Mouse (Mus musculus) E14TG2a.4 (cell line): ENCODE measurements around the gene Dna2.

Source experiments
- H3K27me3 ChIP-seq: 2 replicates; pipeline ENCODE4 v1.6.1; 2014; ENCODE audit warnings: low read length, control low read depth; ENCODE audit not compliant: insufficient read depth
- H3K36me3 ChIP-seq: 2 replicates; pipeline ENCODE4 v1.6.1; 2014; ENCODE audit warnings: low read length, control low read depth; ENCODE audit not compliant: insufficient read depth
- H3K4me1 ChIP-seq: replicated peaks from 2 replicates; pipeline ENCODE4 v1.6.1; 2014; ENCODE audit warnings: low read depth, low read length, control low read depth
- H3K4me3 ChIP-seq: replicated peaks from 2 replicates; pipeline ENCODE4 v1.5.1; 2014; ENCODE audit warnings: mild to moderate bottlenecking, low read length
- H3K9me3 ChIP-seq: 2 replicates; pipeline ENCODE4 v1.6.1; 2014; ENCODE audit warnings: low read length, control low read depth
- CTCF ChIP-seq: conservative IDR thresholded peaks from 2 replicates; pipeline ENCODE4 v1.5.1; 2014; ENCODE audit warnings: low read length
- NANOG ChIP-seq: IDR thresholded peaks from 2 replicates; pipeline ENCODE4 v1.6.1; 2014; ENCODE audit warnings: borderline replicate concordance, low read length, mixed read lengths
- POU5F1 ChIP-seq: IDR thresholded peaks from 2 replicates; pipeline ENCODE4 v1.6.1; 2014; ENCODE audit warnings: low read length, borderline replicate concordance

Gene Dna2

DNA sequence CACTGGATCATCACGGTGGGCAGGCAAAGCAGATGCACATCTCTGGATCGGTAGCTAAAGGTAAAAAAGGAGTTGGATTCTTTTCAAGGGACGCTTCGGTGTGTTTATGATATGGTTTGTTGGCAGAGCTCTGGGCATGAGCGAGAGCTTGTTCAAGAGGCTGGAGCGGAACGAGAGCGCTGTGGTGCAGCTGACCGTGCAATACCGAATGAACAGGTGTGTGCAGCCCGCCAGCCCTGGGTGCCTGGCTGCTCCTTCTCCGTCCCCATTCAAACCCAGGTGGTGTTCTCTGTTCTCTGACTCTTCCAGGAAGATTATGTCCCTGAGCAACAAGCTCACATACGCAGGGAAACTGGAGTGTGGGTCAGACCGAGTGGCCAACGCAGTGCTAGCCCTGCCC is 19.5 kb downstream of the Dna2 start:
- peaks cover 41% of the 10 kb centered on the region for H3K9me3 ChIP-seq
- no peak overlapping the region for H3K4me3 ChIP-seq
- no peaks in the 10 kb centered on the region for H3K4me1 ChIP-seq
- peaks cover 95% of the 10 kb centered on the region for H3K36me3 ChIP-seq
- TF ChIP-seq NANOG, result no peak
- TF ChIP-seq POU5F1, result no peak
- TF ChIP-seq CTCF, result no peak
- no peaks in the 10 kb centered on the region for H3K27me3 ChIP-seq

DNA sequence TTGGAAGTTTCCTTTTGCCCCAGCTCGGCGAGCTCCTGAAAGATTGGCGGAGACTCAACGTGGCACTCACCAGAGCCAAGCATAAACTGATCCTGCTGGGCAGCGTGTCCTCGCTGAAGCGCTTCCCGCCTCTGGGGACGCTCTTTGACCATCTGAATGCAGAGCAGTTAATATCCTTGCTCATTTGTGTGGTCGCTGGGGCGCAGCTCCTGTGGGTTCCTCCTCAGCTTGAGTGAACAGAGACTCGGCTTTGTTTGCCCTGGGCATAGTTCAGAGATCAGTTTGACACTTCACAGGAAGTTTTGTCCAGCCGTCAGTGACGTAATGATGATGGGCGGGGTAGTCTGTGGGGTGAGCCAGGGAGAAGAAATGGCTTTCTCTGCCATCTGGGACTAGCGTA is 25.0 kb downstream of the Dna2 start:
- Histone ChIP-seq H3K4me3 (no peak overlapping the region), H3K27me3 (no peaks in the 10 kb centered on the region), H3K4me1 (no peaks in the 10 kb centered on the region), H3K36me3 (peaks cover 82% of the 10 kb centered on the region), H3K9me3 (peaks cover 51% of the 10 kb centered on the region)
- TF ChIP-seq CTCF (no peak), NANOG (no peak), POU5F1 (no peak)

DNA sequence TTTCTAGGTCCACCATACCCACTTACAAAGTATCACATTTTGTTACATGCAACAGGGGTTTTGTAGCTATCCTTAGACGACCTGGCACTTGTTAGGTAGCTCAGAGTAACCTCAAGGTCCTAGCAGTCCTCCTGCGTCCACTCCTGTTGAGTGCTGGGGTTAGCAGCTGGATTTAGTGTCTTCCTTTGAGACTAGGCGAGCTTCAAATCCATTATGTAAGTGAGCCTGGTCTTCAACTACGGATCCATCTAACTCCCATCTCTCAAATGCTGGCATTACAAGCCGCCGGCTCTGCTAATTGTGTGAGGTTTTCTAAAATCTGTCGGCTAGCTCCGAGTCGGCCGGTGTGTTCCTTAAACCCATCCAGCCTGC is 32.8 kb downstream of the Dna2 start:
- TF ChIP-seq POU5F1, result no peak
- Histone ChIP-seq H3K27me3 (peaks cover 7% of the 10 kb centered on the region), H3K4me3 (peak overlapping the region; percentile 95), H3K9me3 (no peaks in the 10 kb centered on the region), H3K4me1 (peaks cover 38% of the 10 kb centered on the region), H3K36me3 (peaks cover 29% of the 10 kb centered on the region)

DNA sequence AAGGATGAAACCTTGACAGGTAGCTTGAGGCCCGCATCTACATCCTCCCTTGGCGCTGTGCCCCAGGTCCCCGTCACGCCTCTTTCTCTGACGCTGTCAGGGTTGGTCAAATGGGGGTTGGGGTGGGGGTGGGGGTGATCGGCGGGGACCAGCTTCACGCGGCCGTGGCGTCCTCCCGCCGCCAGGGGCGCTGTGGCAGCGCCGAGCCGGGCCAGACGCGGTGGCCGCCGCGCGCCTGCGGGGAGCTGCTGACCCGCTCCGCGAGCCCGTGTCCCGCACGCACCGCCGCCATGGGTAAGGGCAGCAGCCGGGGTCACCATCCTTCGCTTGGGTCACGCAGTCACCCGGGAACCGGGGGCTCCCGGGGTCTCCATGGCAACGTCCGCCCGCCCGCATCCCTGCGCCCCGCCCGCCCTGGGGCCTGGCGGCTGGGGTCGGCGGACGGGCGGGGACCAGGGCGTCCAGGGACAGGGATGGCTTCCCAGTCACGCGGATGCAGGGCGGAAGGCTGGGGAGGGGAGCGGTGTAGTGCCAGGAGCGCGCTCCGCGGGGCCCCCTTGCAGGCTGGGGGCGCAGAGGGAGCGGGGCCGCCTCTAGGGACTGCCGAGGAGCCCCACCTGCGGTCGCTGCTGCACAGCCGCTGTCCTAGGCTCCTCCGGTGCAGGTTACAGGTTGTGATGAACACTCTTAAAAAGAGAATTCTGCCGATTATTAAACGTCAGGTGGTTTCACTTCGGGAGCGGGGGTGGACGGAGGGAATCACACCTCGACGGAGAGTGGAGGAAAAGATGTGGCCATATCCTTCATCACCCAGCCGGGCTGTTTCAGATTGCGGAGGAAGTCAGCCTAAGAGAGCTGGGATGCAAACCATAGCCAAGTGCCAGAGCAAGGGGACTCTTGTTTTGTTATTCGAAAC is 33.5 kb downstream of the Dna2 start, which contains the start of gene Rufy2:
Gene Rufy2, plus strand, starts transcription at position 185 of the 916 bp plus-strand sequence.
- no peaks in the 10 kb centered on the region for H3K9me3 ChIP-seq
- peaks cover 7% of the 10 kb centered on the region for H3K27me3 ChIP-seq
- TF ChIP-seq NANOG (no peak), CTCF (no peak), POU5F1 (no peak)
- peak within 1 kb of the TSS; percentile 95 for H3K4me3 ChIP-seq
- peaks cover 34% of the 10 kb centered on the region for H3K36me3 ChIP-seq
- peaks cover 44% of the 10 kb centered on the region for H3K4me1 ChIP-seq

DNA sequence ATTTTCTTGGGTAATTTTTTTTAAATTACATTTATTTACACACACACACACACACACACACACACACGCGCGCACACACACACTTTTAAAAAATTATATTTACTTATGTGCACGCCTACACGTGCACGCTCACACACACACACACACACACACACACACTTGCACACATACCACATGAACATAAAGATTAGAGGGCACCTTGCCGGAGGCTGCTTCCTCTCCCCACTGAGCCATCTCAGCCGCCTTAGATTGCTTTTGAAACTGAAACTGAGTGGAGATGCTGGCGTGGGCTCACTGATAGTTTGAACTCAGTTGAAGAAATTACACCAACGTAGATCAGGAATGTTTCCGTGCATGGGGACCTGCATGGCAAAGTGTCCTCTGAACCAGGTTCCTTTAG is 37.2 kb downstream of the Dna2 start:
- peaks cover 65% of the 10 kb centered on the region for H3K4me1 ChIP-seq
- TF ChIP-seq CTCF (no peak), NANOG (no peak), POU5F1 (no peak)
- no peaks in the 10 kb centered on the region for H3K9me3 ChIP-seq
- peaks cover 2% of the 10 kb centered on the region for H3K27me3 ChIP-seq
- peaks cover 40% of the 10 kb centered on the region for H3K36me3 ChIP-seq
- H3K4me3 ChIP-seq, result no peak overlapping the region

DNA sequence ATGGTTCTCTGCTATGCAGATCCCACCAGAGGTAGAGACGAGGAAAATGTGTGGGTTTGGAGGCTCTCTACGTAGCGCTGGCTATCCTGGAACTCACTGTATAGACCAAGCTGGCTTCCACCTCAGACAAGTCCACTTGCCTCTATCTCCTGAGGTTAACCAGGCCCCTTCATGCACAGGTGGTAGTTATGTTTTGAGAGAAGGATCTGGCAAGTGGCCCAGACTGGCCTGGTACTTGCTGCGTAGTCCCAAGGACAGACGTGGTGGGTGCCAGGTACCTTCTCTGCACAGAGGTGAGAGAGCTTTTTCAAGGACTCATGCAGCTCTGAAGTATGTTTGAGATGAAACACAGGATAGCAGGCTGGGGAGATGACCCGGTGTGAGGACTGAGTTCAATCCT is 37.7 kb downstream of the Dna2 start:
- no peaks in the 10 kb centered on the region for H3K27me3 ChIP-seq
- H3K4me1 ChIP-seq, result peaks cover 63% of the 10 kb centered on the region
- TF ChIP-seq POU5F1 (no peak), NANOG (no peak), CTCF (no peak)
- H3K36me3 ChIP-seq, result peaks cover 44% of the 10 kb centered on the region
- no peak overlapping the region for H3K4me3 ChIP-seq
- no peaks in the 10 kb centered on the region for H3K9me3 ChIP-seq

DNA sequence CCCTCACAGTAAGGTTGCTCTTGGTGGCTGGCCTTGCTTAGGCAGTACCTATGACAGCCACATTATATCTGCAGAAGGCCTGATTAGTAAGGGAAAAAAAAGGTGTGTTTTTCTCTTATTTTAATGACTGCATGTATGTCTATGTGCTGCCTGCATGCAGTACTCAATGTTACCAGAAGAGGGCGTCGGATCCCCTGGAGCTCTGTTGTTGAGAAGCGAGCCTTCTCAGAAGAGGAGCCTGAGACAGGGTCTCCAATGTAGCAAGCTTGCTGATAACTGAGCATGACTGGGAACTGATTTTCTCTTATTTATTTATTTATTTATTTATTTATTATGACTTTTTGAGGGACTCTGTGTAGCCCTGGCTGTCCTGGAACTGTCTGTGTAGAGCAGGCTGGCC is 40.5 kb downstream of the Dna2 start:
- peaks cover 63% of the 10 kb centered on the region for H3K36me3 ChIP-seq
- H3K4me1 ChIP-seq, result peaks cover 60% of the 10 kb centered on the region
- no peak overlapping the region for H3K4me3 ChIP-seq
- H3K9me3 ChIP-seq, result no peaks in the 10 kb centered on the region
- no peaks in the 10 kb centered on the region for H3K27me3 ChIP-seq
- TF ChIP-seq POU5F1, result no peak
- TF ChIP-seq CTCF, result peak; percentile 100
- no peak for TF ChIP-seq NANOG

DNA sequence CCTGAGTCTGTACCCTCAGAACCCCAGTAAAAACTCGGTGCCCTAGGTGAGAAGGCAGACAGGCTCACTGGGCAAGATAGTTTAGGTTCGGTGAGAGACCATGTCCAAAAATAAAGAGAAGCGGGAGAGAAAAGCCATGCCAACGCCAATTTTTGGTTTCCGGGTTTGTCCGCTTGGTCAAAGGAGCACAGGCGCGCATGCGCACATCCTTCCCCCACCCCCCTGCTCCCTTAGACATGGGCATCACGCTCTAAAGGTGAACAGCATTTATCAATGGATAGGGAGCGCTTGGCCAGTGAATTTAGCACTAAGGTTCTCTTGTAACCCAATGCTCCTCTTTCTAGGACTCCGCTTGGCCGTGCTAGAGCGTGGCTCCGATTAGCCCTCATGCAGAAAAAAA is 43.8 kb downstream of the Dna2 start:
- TF ChIP-seq NANOG, result no peak
- TF ChIP-seq POU5F1, result no peak
- TF ChIP-seq CTCF, result no peak
- H3K27me3 ChIP-seq, result no peaks in the 10 kb centered on the region
- peaks cover 62% of the 10 kb centered on the region for H3K4me1 ChIP-seq
- peaks cover 61% of the 10 kb centered on the region for H3K36me3 ChIP-seq
- H3K9me3 ChIP-seq, result no peaks in the 10 kb centered on the region
- peak overlapping the region; percentile 54 for H3K4me3 ChIP-seq
